Mouse (Mus musculus) c-Kit-positive CD71-negative TER-119-negative erythroid progenitor cells, embryonic 14.5 days (primary cell): ENCODE measurements around the gene Uba2.
A peak's percentile ranks its signal among the peaks of the same experiment; 100 is the strongest.
"Not testable (repeated sequence)": the region's sequence is repeated elsewhere in the genome, so short reads cannot be mapped to it uniquely, and the experiment has no call there.

ENCODE experiments used
- DNase-seq: peaks from one replicate; pipeline ENCODE4 v3.0.0-alpha.2; 2013; ENCODE audit warnings: low read depth

The Uba2 gene

DNA sequence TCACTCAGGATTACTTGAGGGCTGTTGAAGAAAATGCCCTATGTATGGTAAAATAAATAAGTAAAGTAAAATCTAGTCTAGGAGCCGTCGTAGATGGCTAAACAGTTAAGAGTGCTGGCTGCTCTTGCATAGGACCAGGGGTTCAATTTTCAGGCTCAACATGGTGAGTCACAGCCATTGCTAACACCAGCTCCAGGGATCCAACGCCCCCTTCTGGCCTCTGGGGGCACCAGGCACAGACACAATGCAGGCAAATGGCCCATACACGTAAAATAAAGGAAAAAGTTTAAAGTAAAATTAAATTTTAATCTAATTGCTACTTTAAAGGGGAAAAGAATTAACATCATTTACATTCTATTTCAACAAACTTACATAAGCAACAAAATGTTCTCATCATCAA lies 2.5 kb downstream of the Uba2 start:
- DNase-seq, result peak; percentile 71

DNA sequence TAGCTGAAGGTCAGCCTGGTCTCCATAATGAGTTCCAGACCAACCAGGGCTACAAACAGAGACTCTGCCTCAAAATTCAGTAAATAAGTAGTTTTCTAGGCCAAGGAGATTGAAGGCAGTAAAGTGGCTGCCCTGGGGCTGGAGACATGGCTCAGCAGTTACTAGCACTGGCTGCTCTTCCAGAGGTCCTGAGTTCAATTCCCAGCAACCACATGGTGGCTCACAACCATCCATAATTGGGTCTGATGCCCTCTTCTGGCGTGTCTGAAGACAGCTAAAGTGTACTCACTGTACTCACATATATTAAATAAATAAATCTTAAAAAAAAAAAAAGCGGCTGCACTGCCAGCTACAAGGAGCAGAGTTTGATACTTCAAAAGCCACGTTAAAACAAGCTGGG lies 3.4 kb downstream of the Uba2 start:
- no peak for DNase-seq

DNA sequence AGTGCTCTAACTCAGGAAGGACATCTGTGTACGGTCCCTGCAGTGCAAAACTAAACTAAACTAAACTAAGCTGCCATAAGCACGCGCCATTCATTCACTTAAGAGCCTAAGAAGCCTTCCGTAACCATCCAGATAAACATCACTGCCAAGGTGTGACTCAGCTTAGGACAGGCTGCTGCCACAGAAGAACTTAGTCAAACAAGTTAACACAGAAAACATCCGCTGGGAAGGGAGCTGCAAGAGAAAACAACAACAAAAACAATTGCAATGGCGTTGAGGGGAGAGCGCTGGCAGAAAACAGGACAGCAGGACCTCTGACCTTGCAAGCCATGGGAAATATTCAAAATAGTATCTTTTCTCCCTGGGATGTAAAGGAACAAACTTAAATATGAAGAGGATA lies 4.7 kb downstream of the Uba2 start:
- no peak for DNase-seq

DNA sequence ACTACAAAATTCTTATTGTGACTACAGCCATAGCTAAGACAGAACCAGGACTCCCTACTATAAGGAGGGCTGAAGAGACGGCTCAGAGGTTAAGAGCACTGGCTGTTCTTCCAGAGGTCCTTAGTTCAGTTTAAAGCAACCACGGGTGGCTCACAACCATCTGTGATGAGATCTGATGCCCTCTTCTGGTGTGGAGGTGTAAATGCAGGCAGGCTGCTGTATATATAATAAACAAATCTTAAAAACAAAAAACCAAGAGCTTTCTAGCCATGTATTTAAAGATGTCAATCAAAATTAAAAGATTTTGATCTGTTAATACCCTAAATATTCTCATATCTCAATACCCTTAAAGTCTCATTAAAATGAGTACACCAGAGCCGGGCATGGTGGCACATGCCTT lies 10.2 kb downstream of the Uba2 start:
- no peak for DNase-seq

DNA sequence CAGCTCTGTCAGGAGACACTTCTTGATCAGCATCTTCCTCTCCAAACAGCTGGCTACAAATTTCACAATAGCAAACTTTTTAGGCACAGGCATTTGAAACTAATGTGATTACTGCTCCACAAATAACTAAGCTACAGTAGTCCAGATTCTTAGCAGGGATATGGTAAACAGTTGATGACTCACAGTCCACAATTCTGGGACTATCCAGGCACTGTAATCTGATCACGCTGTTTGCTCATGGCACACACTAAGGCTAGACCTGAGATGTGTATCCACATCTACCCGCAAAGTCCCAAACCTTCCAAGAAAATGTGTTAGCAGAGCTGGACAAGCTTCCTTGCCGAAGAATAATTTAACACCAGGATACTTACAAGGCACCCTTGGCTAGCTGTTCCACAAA lies 11.4 kb downstream of the Uba2 start:
- DNase-seq, result no peak

DNA sequence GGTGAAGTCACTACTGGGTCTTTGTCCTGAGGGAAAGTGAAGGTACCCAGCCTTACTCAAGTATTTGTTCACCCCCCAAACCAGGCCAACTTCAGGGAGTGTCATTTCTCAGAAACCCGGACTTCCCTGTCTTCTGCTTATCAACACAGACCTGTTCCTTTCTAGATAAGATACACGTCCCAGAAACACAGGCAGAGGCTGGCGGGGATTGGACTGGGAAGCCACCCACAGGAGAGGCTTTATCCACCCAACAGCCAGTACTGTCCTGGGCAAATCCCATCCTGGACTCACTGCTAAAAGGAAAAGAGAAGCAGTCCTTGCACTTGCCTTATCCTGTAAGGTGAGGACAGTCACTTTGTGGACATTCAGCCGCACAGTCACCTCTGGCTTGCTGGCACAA lies 22.2 kb downstream of the Uba2 start:
- DNase-seq, result no peak

DNA sequence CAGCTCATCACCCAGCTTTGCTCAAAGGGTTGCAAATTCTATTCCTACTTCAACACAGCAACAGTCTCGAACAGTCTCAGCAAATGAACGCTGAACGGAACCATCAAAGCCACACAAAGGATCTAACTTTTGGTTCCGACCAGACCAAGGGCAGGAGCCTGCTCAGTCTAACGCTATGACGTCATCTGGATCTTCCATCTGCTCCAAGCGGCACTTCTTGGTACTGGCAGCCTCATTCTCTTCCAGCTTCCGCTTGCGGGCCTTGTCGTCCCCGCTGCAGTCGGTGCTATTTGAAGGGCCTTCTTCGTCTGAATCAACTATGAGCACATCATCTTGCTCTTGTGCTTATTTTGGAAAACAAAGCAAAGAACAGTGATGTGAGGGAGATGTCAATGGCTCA lies 28.3 kb downstream of the Uba2 start:
- DNase-seq, result no peak

DNA sequence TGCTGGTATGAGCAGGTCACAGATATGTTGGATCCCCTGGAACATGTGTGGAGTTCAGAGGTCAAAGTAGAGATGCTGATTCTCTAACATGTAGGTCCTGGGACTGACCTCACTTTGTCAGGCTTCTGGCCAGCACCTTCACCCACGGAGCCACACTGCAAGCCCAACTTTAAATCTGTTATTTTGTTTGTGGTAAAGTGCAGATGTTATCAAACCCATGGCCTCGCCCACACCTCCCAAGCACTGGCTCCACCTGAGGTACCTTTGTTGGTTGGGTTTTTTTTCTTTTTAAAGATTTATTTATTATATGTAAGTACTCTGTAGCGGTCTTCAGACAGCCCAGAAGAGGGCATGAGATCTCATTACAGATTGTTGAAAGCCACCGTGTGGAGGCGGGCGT lies 29.9 kb downstream of the Uba2 start:
- DNase-seq, result no peak

DNA sequence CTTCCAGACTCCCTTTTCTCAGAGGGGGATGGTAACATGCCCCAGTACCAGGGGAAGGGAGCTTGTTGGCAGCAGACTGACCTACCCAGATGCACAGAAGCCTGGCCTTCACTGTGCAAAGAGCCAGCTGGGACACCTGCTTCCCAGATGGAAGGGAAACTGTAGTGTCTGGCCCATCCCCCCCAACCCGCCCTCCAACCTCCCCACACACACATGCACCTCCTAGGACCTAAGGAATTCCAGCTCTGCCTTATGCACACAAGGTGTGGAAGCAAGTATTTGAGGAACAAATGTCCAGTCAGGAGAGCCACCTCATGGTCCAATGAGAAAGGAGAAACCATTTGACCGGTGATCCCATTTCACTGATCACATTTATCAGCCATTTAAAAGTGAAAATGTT lies 35.1 kb downstream of the Uba2 start:
- no peak for DNase-seq

DNA sequence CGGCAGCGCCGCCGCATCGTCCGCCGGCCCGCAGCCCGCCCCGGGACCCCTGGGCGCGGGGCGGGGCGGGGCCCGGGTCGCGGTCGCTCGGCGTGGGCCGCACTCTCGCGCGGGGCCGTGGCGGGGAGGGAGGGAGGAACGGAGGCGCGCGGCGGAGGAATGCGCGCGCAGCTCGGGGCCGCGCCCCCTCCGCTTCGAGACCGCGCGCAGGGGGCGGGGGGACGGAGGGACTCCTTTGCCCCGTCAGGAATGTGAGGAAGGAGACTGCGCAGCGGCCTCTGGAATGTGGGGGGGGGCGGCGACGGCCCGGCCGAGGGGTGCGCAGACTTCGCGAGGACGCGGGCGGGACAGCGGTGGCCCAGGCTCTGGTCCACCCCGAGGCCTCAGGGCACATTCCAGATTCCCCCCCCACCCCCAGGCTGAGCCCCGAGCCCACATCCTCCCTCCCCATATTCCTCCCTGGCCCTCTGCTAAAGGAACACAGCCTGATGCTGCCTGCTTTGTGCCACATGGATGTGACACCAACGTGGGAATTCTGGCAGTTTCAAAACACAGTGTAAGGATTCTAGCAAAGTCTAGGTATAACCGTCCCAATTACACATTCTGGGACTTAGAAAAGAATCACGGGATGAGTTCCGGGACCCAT lies 36.2 kb downstream of the Uba2 start, which contains the start of gene Wtip:
Gene Wtip, minus strand, starts transcription at position 152 of the 646 bp plus-strand sequence.
- DNase-seq, result no peak

DNA sequence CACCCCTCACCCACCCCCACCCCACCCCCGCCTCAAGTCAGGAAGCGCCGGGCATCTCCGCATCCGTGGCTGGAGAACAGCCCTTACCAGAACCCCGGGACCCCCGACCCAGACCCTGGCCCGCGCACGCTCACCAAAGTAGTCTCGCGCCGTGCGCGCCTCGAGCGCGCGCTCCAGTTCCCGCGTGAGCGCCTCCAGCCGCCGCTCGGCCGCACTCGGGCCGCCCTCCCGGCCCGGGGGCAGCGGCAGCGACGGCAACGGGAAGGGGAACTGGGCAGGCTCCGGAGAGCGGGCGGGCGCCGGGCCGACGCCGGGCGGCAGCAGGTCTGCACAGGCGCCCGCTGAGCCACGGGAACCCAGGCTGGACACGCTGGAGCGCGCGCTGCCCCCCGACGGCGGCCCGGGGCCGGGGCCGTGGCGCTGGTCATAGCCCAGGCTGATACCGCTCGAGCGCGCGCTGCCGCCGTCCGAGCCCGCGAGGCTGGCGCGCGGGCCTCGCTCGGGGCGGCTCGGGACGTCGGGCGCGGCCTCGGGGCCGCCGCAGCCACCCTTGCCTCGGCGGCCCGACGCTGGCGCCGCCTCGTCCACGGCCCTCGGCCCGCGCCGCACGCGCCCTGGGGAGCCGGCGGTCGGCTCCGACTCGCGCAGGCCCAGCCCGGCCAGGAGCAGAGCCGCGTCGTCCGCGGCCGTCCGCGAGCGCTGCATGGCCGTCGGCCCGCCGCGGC lies 36.9 kb downstream of the Uba2 start:
- no peak for DNase-seq

DNA sequence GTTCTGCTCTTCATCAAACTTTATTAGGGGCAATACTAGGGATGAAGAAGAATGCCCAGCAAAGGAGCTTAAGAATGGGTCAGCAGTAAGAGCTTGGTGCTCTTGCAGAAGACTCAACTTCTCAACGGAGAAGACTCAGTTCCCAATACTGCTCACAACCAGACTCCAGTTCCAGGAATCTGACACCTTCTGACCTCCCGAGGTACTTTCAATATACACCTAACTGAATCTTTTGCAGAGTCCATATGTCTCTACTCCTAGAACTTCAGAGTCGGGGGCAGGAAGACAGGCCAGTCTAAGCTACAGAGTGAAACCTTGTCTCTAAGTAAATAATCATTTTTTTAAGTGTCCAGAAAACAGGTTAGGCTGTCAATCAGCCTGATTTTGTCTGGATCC lies 37.4 kb downstream of the Uba2 start:
- DNase-seq, result no peak

DNA sequence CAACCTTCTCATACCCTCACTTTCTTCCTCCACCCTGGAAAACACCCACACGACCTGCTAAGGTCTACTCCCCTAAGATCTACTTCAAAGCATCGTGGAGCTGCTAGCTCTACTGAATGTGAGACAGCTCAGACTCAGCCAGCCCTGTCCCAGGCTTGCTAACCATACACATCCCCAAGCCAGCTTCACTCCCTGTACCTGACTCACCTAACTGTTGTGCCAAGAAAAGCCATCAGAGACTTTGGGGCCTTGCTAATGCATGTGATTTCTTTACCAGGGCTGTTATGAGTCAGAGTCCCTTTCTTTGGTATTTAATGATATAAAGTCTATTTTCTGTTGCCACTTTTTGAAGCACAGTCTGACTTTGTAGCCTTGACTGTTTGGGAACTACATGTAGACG lies 38.3 kb downstream of the Uba2 start:
- DNase-seq, result no peak

DNA sequence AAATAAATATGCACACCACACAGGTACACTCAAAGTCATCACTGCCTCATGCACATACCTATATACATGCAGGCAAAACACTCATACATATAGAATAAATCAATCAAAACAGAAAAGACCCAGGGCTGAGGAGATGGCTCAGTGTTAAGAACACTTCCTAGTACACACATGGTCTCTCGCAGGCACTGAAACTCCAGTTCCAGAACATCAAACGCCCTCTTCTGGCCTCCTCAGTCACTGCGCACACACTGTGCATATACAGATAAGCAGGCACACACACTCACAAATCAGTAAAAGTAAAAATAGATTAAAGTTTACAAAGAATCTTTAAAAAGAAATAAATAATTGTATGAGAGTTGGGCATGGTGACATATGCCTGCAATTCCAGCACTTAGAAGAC lies 43.1 kb downstream of the Uba2 start:
- no peak for DNase-seq

DNA sequence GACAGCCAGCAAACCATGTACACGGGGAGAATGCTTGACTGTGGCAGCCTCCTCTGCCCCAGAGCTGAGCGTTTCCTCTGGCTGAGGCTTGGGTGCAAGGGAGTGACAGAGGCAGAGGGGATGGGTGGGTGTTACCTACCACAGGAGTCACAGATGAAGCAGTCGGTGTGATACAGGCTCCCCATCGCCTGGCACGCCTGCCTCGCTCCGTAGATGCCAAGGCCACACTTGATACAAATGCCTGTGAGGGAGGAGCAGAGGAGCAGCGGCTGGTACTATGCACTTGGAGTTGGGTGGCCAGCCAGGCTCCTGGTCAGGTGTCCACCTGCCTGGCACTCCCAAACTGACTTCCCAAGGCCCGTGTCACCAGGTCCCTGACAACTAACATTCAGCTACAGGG lies 44.1 kb downstream of the Uba2 start:
- DNase-seq, result no peak

DNA sequence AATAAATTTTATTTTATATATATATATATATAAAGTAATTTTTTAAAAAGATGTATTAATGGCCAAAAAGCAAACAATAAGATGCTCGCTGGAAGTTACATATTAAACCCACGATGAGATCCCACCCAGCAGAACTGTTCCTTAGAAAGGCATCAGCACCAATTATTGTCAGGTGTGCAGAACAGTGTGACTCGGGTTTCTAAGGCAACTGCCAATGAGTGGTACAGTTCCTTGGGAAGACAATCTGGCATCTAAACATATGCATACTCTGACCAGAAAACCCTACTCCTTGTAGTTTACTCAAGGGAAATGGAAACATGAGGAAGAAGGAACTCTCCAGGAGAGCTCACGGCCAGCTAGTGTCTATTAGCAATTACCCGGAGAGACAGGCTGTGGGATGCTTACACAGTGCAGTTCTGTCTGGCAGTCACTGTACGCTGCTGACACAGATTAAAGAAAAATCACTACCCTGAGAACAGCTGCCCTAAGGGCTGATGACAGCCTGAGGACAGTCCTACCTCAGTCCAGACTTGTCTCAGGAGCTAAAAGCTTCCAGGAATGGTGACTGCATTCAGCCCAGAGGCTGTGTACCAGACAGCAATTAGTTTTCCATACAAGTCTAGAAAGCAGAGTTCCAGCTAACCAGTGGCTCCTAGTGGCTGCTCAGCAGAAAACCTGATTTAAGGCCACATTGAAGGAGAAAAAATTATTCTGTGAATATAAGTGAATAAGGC lies 46.2 kb downstream of the Uba2 start:
- no peak for DNase-seq

DNA sequence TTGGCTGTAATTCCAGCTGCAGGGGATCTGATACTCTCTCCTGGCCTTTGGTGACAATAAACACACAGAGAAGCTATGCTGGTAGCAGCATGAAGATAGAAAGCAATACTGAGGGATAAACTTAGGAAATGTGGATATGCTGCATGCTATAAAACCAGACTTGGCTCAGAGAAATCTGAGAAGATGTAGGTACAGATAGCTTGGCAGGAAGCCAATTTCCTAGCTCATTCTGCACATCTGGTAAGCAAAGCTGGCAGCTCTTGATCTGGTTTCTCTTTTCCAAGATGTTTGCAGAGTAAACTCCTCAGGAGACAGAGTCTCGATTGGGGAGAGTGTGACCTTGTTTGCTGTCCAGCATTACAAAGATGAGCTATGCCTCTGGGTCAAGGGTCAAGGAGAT lies 48.8 kb downstream of the Uba2 start:
- DNase-seq, result not testable (repeated sequence)

DNA sequence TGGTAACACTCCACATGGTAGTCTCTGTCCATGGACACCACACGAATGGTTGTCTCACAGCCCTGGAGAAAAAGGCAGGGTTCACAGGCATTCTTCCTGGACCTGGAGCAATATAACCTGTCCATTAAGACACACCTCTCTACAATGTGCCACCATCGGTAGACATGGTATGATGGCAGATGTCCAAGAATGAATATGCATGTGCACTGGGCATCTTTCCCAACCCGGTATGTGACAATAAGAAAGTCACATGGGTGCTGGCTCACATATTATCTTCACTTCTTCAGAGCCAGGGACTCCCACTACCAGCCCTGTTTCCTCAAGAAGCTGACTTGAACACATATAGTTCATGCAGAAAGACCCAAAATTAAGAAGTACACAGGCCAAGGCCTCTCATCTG lies 52.8 kb downstream of the Uba2 start:
- no peak for DNase-seq

DNA sequence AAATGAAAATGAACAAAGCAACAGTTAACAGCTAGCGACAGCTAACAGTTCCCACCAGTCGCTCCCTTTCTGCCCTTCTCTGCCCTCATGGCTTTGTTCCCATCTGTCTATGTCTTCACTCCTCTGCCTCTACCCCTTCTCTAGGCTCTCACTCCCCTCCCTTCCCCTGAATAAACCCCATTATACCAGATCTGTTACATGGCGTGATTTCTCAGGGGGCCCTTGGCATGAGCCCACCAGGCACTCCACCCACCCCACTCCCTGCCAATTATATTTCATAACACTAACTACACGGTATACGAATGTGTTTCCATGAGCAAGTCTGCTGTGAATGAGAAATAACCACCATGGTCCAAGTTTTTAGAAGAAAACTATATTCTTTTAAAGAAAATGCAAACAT lies 60.2 kb downstream of the Uba2 start:
- DNase-seq, result no peak

DNA sequence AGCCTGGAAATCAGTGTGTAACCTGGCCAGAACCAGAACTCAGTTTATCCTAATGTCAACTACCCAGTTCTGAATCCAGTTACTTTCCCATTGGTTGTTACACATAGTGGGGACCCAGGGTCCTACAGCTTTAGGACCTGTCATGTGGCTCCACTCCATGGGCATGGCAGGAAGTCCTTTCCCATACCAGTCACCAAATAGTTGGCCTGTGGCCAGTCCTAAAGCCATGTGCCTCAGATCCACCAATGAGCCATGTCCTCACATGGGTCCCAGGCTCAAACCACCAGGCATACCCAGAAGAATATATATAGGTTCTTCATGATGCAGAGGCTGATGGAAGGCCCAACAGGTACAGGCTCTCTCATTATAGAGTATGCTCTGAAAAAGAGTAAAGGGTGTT lies 68.1 kb downstream of the Uba2 start:
- DNase-seq, result no peak

DNA sequence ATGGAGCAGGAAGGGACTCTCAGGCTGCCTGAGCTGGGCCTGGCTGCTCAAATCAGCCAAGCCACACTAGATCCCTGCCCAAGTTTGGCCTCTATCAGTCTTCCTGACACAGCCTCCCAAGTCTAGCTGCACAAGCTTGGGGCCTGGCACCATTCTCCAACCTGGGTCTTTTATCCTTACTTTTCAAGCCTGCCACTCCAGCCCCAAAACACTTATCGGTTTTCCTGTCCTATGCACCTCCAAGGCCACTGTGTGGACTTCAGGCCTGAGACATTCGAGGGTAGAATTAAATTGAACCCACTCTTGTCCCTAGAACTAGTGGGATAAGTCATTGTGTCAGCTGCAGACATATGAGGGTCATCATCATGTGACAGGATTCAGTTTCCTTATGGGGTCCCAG lies 69.4 kb downstream of the Uba2 start:
- DNase-seq, result no peak

DNA sequence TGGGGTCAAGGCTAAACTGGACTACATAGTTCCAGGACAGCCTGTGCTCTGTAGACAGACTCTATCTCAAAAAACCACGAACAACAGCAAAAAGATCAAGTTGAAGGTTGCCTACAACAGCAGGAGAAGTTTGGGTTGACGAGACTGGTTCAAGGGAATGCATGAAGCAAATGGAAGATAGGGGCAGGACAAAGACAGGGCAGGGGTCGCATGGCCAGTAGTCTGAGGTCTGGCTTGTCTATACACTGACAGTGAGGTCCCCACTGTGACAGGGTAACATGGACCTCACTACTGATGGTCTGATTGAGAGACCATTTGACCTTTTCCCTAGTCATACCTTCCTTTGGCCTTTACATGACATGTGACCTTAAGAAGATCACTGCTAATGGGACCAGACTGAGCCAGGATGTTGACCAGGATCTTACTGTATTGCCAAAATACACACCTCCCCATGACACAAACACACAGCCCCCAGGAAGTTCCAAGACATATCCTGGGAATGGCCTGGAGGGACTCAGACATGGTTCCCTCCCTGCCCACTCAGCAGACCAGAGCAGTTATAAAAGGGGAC lies 74.4 kb downstream of the Uba2 start, which contains the start of gene Scgb1b30:
Gene Scgb1b30, plus strand, starts transcription at position 521 of the 571 bp plus-strand sequence.
- no peak for DNase-seq
